Mouse (Mus musculus): Measurements from ENCODE around the gene Fbxo34.

DNA sequence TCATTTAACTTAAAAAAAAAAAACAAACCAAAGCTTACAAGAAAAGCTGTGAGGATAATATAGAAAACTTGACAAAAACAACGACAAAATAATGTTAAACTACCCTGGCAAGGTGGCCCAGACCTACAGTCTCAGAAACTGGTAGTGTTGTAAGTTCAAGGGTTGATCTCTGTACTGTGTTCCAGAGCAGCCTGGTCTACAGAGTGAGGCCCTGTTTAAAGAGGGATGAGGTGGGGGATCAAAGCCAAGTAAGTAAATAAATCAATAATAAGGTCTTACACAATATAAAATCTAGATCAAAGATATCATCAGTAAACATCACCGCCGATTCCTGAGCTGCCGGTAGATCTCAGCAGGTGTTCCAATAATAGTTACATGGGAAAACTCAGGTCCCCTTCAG is 12.2 kb downstream of the Fbxo34 start:
- TF ChIP-seq CTCF (conservative IDR thresholded peaks at IDR 0.05; ENCODE audit: insufficient read depth, insufficient read length, low read depth, low read length) (no peak), POLR2A (IDR thresholded peaks at IDR 0.05; ENCODE audit: low read depth, low read length) (no peak)
